Mouse (Mus musculus) lung, postnatal 0 days (tissue): ENCODE data around the gene Ypel2.

Experiments used
- CTCF ChIP-seq: IDR thresholded peaks from 2 replicates; pipeline ENCODE4 v1.5.1; 2016; ENCODE audit warnings: antibody characterized with exemption, mild to moderate bottlenecking
- EP300 ChIP-seq: IDR thresholded peaks from 2 replicates; pipeline ENCODE4 v1.6.1; 2016; ENCODE audit warnings: antibody characterized with exemption, mild to moderate bottlenecking, control low read depth

- TF ChIP-seq EP300 (no peak), CTCF (no peak)
Measured at GRCm38 (mm10) chr11:86905261-86905660, 88.2 kb downstream of the Ypel2 start.
